Mouse (Mus musculus): Measurements from ENCODE around the gene Ilf3.

DNA sequence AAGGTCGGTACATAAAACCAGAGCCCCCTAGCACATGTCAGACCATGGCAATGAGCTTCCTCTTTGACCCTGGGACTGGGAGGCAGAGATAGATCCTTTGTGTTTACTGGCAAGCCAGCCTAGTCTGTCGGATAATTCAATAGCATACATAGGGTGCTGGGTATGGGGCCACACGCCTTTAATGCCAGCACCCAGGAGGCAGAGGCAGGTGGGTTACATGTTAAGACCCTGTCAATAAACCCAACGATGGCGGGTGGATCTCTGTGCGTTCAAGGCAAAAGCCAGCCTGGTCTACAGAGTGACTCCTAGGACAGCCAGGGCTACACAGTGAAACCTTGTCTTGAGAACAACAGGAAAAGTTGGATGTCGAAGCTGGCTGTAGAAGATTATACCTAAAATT lies 41.0 kb downstream of the Ilf3 start:
- no peak for TF ChIP-seq CTCF (IDR thresholded peaks at IDR 0.05; ENCODE audit: low read depth, low read length)
- TF ChIP-seq EP300 (IDR thresholded peaks at IDR 0.05; ENCODE audit: insufficient read depth, low read depth, low read length): no peak
- no peak for TF ChIP-seq POLR2A (IDR thresholded peaks at IDR 0.05; ENCODE audit: insufficient read depth, low read length)

Data from ES-Bruce4 (cell line).